Mouse (Mus musculus) forebrain, embryonic 11.5 days (tissue): ENCODE measurements at regions not wholly inside any gene's neighbourhood (a gene's known extent, or its start where the extent isn't known, plus 50 kb on each side); places are given as distances from the start of the nearest gene placed in this dataset.
A peak's percentile ranks its signal among the peaks of the same experiment; 100 is the strongest.
"Not testable (repeated sequence)": the region's sequence is repeated elsewhere in the genome, so short reads cannot be mapped to it uniquely, and the experiment has no call there.

ENCODE experiments used
- ATAC-seq: fragments of 200-750 bp; cut with Nextera tagmentation; replicated peaks from 2 replicates; pipeline ENCODE4 v1.8.0; 2017; ENCODE audit warnings: moderate TSS enrichment; ENCODE audit not compliant: low FRiP score
- DNase-seq: peaks from one replicate; pipeline ENCODE4 v3.0.0-alpha.2; 2017; ENCODE audit warnings: low spot score
- H3K27ac ChIP-seq: fragments of 300-500 bp; sonication (generic); 2 replicates; pipeline ENCODE4 v1.5.1; 2014; ENCODE audit warnings: low read depth, low read length
- H3K27me3 ChIP-seq: fragments of 300-500 bp; sonication (generic); 2 replicates; pipeline ENCODE4 v1.6.1; 2014; ENCODE audit warnings: mild to moderate bottlenecking, low read length, mixed read lengths; ENCODE audit not compliant: control insufficient read depth, insufficient read depth
- H3K36me3 ChIP-seq: fragments of 300-500 bp; sonication (generic); 2 replicates; pipeline ENCODE4 v1.6.1; 2014; ENCODE audit warnings: mild to moderate bottlenecking, low read length, moderate library complexity, mixed read lengths; ENCODE audit not compliant: control insufficient read depth, insufficient read depth
- H3K4me1 ChIP-seq: fragments of 300-500 bp; sonication (generic); replicated peaks from 2 replicates; pipeline ENCODE4 v1.6.1; 2014; ENCODE audit warnings: low read length, mixed read lengths; ENCODE audit not compliant: control insufficient read depth, insufficient read depth
- H3K4me2 ChIP-seq: fragments of 300-500 bp; sonication (generic); 2 replicates; pipeline ENCODE4 v1.6.1; 2014; ENCODE audit warnings: low read depth, mild to moderate bottlenecking, low read length, moderate library complexity, mixed read lengths; ENCODE audit not compliant: severe bottlenecking
- H3K4me3 ChIP-seq: fragments of 300-500 bp; sonication (generic); 2 replicates; pipeline ENCODE4 v1.5.1; 2014; ENCODE audit warnings: low read depth, low read length
- H3K9ac ChIP-seq: fragments of 300-500 bp; sonication (generic); 2 replicates; pipeline ENCODE4 v1.6.1; 2014; ENCODE audit warnings: low read length
- H3K9me3 ChIP-seq: fragments of 300-500 bp; sonication (generic); 2 replicates; pipeline ENCODE4 v1.6.1; 2016; ENCODE audit warnings: low read length, mixed read lengths; ENCODE audit not compliant: control insufficient read depth
- WGBS: fragments of 180-500 bp; shearing (Covaris S2); extraction: QIAGEN DNeasy Blood & Tissue Kit; methylation state at CpG from one replicate; pipeline ENCODE4 v1.1.7; 2014; 5-methylcytosine and 5-hydroxymethylcytosine counted together

DNA sequence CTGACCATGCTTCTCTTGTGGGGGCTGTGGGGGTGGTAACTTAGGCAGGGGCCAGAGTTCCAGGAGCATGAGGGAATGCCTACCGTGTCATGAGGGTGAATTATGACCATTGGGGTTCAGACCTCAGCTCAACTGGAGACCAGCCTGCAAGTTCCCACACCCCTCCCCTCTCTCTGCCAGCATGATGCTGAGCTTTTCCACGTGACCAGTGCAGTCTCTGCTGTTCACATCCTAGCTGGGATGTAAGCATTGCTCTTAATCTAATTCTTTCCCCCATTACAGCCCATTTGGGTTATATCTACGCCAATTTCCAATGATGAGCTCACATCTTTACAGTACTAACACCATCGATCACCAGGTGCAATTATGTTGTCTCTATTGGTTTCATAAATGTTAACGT is 120.6 kb upstream of the Kctd3 start:
- DNase-seq, H3K36me3 ChIP-seq, H3K4me3 ChIP-seq, H3K4me2 ChIP-seq, H3K9me3 ChIP-seq, H3K4me1 ChIP-seq, H3K27me3 ChIP-seq, H3K9ac ChIP-seq, H3K27ac ChIP-seq: not testable (repeated sequence)
- ATAC-seq = peak; percentile 44; the same call in 1 of the 2 replicates
- WGBS = 68% methylated on average over 5 of the region's 5 CpGs

DNA sequence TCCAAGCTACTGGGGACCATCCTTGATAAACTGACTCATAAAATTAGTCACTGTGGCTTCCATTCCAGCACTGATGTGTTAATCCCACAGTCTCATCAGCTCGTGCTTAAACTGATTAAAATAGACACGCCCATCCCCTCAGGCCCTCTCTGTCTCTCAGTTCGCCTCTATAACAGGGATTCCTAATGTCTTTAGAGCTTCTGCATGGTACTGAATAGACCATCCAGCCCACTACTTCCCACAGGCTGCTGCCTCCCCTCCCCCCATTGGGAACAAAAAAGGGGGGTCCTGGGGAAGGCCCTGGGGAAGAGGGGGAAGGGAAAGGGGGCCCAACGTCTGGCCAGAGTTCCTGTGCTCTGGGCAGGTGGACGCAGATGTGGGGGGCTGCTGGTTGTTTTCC is 119.7 kb upstream of the Kctd3 start:
- H3K9me3 ChIP-seq = no peaks in the 10 kb centered on the region
- no peak for DNase-seq
- H3K4me3 ChIP-seq = no peak overlapping the region
- no peaks in the 10 kb centered on the region for H3K27me3 ChIP-seq
- ATAC-seq = peak; percentile 70
- 19% methylated on average over 5 of the region's 5 CpGs for WGBS
- no peak overlapping the region for H3K4me2 ChIP-seq
- H3K27ac ChIP-seq = no peak overlapping the region
- H3K36me3 ChIP-seq = no peaks in the 10 kb centered on the region
- no peak overlapping the region for H3K9ac ChIP-seq
- no peaks in the 10 kb centered on the region; the same call in 1 of the 2 replicates for H3K4me1 ChIP-seq

DNA sequence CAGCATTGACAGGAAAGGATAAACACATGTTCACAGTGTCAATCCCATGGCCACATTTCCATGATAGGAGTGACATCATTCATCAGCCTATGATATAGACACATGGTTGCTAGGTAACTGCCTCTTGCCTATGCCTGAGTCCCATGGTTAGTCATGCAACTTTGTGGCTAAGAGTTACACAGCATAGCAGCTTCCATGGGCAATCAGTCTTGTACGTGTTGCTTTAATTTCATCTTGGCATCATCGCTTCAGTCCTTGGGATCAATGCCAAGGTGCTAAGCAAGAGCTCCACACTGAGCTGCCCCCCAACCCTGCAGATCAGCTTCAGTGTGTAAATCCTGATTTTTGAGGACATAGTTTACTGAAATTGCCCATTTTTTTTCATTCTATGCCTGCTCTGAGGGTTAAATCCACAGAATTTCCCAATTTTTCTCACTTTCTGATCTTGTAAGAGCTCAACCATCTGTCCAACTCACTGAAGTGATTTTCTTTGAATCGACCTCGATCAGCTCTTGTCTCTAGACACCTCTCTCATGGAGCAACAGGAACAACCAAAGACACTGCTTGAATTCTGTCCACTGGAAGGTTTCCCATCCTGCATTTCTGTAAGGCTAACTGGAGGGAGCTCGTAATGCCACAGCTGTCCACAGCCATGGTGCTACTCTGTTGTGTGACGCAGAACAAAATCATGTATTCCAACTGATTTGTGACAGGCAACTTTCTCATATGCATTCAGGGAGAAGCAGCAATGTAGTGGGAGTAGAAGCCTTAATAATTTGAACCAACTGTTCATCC is 112.5 kb upstream of the Kctd3 start:
- Histone ChIP-seq H3K4me3 (no peak overlapping the region), H3K9ac (no peak overlapping the region), H3K27me3 (no peaks in the 10 kb centered on the region), H3K27ac (no peak overlapping the region), H3K36me3 (no peaks in the 10 kb centered on the region), H3K4me2 (no peak overlapping the region), H3K4me1 (no peaks in the 10 kb centered on the region), H3K9me3 (no peaks in the 10 kb centered on the region)
- DNase-seq (no peak), ATAC-seq (no peak)
- WGBS = 95% methylated on average over 6 of the region's 6 CpGs

DNA sequence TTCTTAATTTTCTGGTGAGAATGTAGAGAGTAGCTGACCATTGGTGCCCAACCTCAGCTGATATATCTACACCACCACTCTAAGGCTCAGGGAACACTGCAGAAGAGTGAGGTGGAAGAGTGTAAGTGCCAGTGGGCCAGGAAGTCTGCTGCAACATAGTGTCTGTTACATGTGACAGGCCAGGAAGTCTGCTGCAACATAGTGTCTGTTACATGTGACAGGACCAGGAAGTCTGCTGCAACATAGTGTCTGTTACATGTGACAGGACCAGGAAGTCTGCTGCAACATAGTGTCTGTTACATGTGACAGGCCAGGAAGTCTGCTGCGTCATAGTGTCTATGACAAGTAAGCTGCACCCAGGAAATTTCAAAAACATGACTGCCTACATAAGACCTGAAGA is 111.4 kb upstream of the Kctd3 start:
- not testable (repeated sequence) for ATAC-seq, H3K9ac ChIP-seq, H3K4me2 ChIP-seq, H3K27ac ChIP-seq, DNase-seq, H3K4me3 ChIP-seq, H3K4me1 ChIP-seq, H3K9me3 ChIP-seq, H3K36me3 ChIP-seq, H3K27me3 ChIP-seq
- WGBS = 90% methylated on average over 1 of the region's 1 CpGs

DNA sequence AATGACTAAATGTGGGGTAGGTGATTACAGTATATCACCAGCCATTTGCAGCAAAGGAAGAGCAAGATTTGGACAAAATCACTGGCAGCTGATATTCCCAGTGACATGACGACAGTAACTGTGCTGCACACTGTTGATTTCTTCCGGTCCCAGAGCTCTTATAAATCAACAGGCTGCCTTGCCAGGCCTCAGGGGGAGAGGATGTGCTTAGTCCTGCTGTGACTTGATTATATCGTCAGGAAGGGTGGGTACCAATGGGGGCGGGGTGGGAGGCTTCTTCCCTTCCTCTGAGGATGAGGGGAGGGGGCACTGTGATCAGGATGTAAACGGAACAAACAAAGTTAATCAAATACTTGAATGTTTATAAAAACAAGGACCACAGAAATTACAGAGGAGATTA is 110.9 kb upstream of the Kctd3 start:
- Histone ChIP-seq H3K9me3 (no peaks in the 10 kb centered on the region), H3K9ac (no peak overlapping the region), H3K4me3 (no peak overlapping the region), H3K27me3 (no peaks in the 10 kb centered on the region), H3K36me3 (no peaks in the 10 kb centered on the region), H3K27ac (no peak overlapping the region), H3K4me2 (no peak overlapping the region), H3K4me1 (no peaks in the 10 kb centered on the region)
- 65% methylated on average over 5 of the region's 5 CpGs for WGBS
- DNase-seq (no peak), ATAC-seq (no peak)

- 87% methylated on average over 8 of the region's 8 CpGs for WGBS
These were observed 108.3 kb upstream of the Kctd3 start for GRCm38 (mm10) chr1:189115914-189116313.

DNA sequence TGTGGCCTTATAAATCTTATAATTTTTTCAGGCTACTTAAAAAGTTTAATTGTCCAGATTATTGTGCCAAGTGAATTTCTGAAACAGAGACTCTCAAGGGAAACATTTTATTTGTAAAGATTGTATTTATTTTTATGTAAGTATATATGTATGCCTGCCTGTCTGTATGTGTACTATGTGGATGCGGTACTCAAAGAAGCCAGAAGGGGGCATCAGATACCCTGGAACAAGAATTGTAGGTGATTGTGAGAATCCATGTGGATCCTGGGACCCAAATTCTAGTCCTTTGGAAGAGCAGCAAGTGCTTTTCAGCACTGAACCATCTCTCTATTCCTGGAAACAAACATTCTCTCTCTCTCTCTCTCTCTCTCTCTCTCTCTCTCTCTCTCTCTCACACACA is 107.6 kb upstream of the Kctd3 start:
- 93% methylated on average over 1 of the region's 1 CpGs for WGBS

More at GRCm38 (mm10) chr1:189115914-189116313, 108.3 kb upstream of the Kctd3 start:
- no peak overlapping the region for H3K4me2 ChIP-seq
- H3K27ac ChIP-seq = no peak overlapping the region
- no peaks in the 10 kb centered on the region for H3K27me3 ChIP-seq
- DNase-seq (no peak), ATAC-seq (no peak)
- H3K36me3 ChIP-seq = no peaks in the 10 kb centered on the region
- no peak overlapping the region for H3K4me3 ChIP-seq
- no peaks in the 10 kb centered on the region for H3K9me3 ChIP-seq
- H3K9ac ChIP-seq = no peak overlapping the region
- no peaks in the 10 kb centered on the region for H3K4me1 ChIP-seq

GRCm38 (mm10) chr1:189108260-189109035 is 100.8 kb upstream of the Kctd3 start:
- H3K36me3 ChIP-seq = no peaks in the 10 kb centered on the region
- DNase-seq (no peak), ATAC-seq (no peak)
- H3K27me3 ChIP-seq = no peaks in the 10 kb centered on the region
- 86% methylated on average over 8 of the region's 8 CpGs for WGBS
- no peaks in the 10 kb centered on the region for H3K9me3 ChIP-seq
- H3K27ac ChIP-seq = no peak overlapping the region
- no peak overlapping the region for H3K9ac ChIP-seq
- H3K4me1 ChIP-seq = no peaks in the 10 kb centered on the region
- H3K4me3 ChIP-seq = no peak overlapping the region
- H3K4me2 ChIP-seq = no peak overlapping the region

More for the DNA sequence above, 107.6 kb upstream of the Kctd3 start:
- Histone ChIP-seq H3K4me1 (no peaks in the 10 kb centered on the region), H3K4me3 (no peak overlapping the region), H3K27ac (no peak overlapping the region), H3K36me3 (no peaks in the 10 kb centered on the region), H3K27me3 (no peaks in the 10 kb centered on the region), H3K4me2 (no peak overlapping the region), H3K9ac (no peak overlapping the region), H3K9me3 (no peaks in the 10 kb centered on the region)
- no peak for ATAC-seq
- no peak for DNase-seq
